Mouse (Mus musculus): ENCODE measurements at regions not wholly inside any gene's neighbourhood (a gene's known extent, or its start where the extent isn't known, plus 50 kb on each side); places are given as distances from the start of the nearest gene placed in this dataset.

- no peak for DNase-seq
Measured at GRCm38 (mm10) chr14:105565827-105566226, 307.5 kb downstream of the Ndfip2 start.

- no peak for DNase-seq
Measured at GRCm38 (mm10) chr14:105562843-105563242, 304.5 kb downstream of the Ndfip2 start.

GRCm38 (mm10) chr14:105556813-105557212, 298.4 kb downstream of the Ndfip2 start:
- DNase-seq: no peak

- no peak for DNase-seq
Measured at GRCm38 (mm10) chr14:105544066-105544465, 285.7 kb downstream of the Ndfip2 start.

GRCm38 (mm10) chr14:105542486-105543145, 284.2 kb downstream of the Ndfip2 start:
- DNase-seq: no peak

GRCm38 (mm10) chr14:105542090-105542485, 283.7 kb downstream of the Ndfip2 start:
- no peak for DNase-seq

GRCm38 (mm10) chr14:105532168-105532745, 273.9 kb downstream of the Ndfip2 start:
- DNase-seq: no peak

GRCm38 (mm10) chr14:105528107-105528506, 269.7 kb downstream of the Ndfip2 start:
- no peak for DNase-seq

- DNase-seq: no peak
Measured at GRCm38 (mm10) chr14:105523849-105524248, 265.5 kb downstream of the Ndfip2 start.

- no peak for DNase-seq
Measured at GRCm38 (mm10) chr14:105522279-105522678, 263.9 kb downstream of the Ndfip2 start.

- no peak for DNase-seq
Measured at GRCm38 (mm10) chr14:105518706-105519105, 260.3 kb downstream of the Ndfip2 start.

- DNase-seq: no peak
Measured at GRCm38 (mm10) chr14:105514413-105514812, 256.0 kb downstream of the Ndfip2 start.

- DNase-seq: no peak
Measured at GRCm38 (mm10) chr14:105512914-105513677, 254.7 kb downstream of the Ndfip2 start.

GRCm38 (mm10) chr14:105511826-105512225, 253.5 kb downstream of the Ndfip2 start:
- no peak for DNase-seq

GRCm38 (mm10) chr14:105511135-105511534, 252.8 kb downstream of the Ndfip2 start:
- DNase-seq: no peak

GRCm38 (mm10) chr14:105505261-105505660, 246.9 kb downstream of the Ndfip2 start:
- DNase-seq: no peak

GRCm38 (mm10) chr14:105504376-105504775, 246.0 kb downstream of the Ndfip2 start:
- no peak for DNase-seq

GRCm38 (mm10) chr14:105503806-105504205, 245.4 kb downstream of the Ndfip2 start:
- DNase-seq: no peak

- DNase-seq: no peak
Measured at GRCm38 (mm10) chr14:105502633-105502975, 244.2 kb downstream of the Ndfip2 start.

GRCm38 (mm10) chr14:105501792-105502632, 243.6 kb downstream of the Ndfip2 start:
- DNase-seq: no peak

GRCm38 (mm10) chr14:105500966-105501741, 242.8 kb downstream of the Ndfip2 start:
- no peak for DNase-seq
